Mouse (Mus musculus): ENCODE results near the gene Ghr.

DNA sequence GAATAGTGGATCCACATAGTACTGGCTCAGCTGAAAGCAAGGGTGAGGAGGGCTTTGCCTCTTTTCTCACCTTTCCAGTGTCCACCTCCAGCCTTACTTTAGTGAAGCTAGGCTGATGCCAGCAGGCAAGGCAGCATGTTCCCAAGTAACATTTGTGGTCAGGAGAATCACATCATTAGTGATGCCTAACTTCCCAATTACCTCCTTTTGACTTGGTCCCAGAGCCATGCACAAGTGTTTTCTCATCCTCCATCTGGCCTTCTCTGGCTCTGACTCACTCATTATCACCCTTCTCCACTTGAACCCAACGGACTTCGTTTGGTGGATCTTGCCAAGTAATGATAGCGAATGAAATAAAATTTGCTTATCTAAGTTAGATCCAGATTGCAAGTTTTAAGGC, 148.8 kb downstream of the Ghr start:
- no peak for TF ChIP-seq POLR2A (IDR thresholded peaks at IDR 0.05; ENCODE audit: borderline replicate concordance, extremely low read depth, insufficient read depth, insufficient read length, poor library complexity, severe bottlenecking)
- no peak for TF ChIP-seq CTCF (IDR thresholded peaks at IDR 0.05; ENCODE audit: borderline replicate concordance, extremely low read depth, insufficient read depth, insufficient read length)

Data from brain, embryonic 14.5 days (tissue).